Mouse (Mus musculus): ENCODE measurements around the gene Epb41l4b. TPM values are rescaled to one million over a fixed set of nuclear protein-coding genes. Genes with fewer than 3 reads are reported as not detected.

Epb41l4b gene
- polyA plus RNA-seq, 1 experiment, result 3.5 TPM

GRCm38 (mm10) chr4:57175329-57175728, 32.1 kb upstream of the Epb41l4b start:
- no peak overlapping the region for H3K4me3 ChIP-seq (replicated peaks; ENCODE audit: control insufficient read depth, low read depth, low read length)
- WGBS, result 82% methylated on average over 10 of the region's 10 CpGs
- H3K4me1 ChIP-seq (ENCODE audit: control insufficient read depth, insufficient read depth, low read length), result no peaks in the 10 kb centered on the region
- no peak for TF ChIP-seq CTCF (IDR thresholded peaks at IDR 0.05; ENCODE audit: control insufficient read depth, insufficient read depth, low read length)
- no peak for TF ChIP-seq POLR2A (IDR thresholded peaks at IDR 0.05; ENCODE audit: borderline replicate concordance, control insufficient read depth, low read depth, low read length)
- no peak overlapping the region for H3K27ac ChIP-seq (ENCODE audit: control insufficient read depth, insufficient read depth, low read depth, low read length, poor library complexity)

GRCm38 (mm10) chr4:57172861-57173260, 29.6 kb upstream of the Epb41l4b start:
- no peak overlapping the region for H3K4me3 ChIP-seq (replicated peaks; ENCODE audit: control insufficient read depth, low read depth, low read length)
- TF ChIP-seq POLR2A (IDR thresholded peaks at IDR 0.05; ENCODE audit: borderline replicate concordance, control insufficient read depth, low read depth, low read length) (no peak), CTCF (IDR thresholded peaks at IDR 0.05; ENCODE audit: control insufficient read depth, insufficient read depth, low read length) (no peak)
- 31% methylated on average over 8 of the region's 8 CpGs for WGBS
- no peaks in the 10 kb centered on the region for H3K4me1 ChIP-seq (ENCODE audit: control insufficient read depth, insufficient read depth, low read length)
- no peak overlapping the region for H3K27ac ChIP-seq (ENCODE audit: control insufficient read depth, insufficient read depth, low read depth, low read length, poor library complexity)

- TF ChIP-seq CTCF (IDR thresholded peaks at IDR 0.05; ENCODE audit: control insufficient read depth, insufficient read depth, low read length), result no peak
- Histone ChIP-seq H3K4me1 (ENCODE audit: control insufficient read depth, insufficient read depth, low read length) (no peaks in the 10 kb centered on the region), H3K27ac (ENCODE audit: control insufficient read depth, insufficient read depth, low read depth, low read length, poor library complexity) (no peak overlapping the region), H3K4me3 (replicated peaks; ENCODE audit: control insufficient read depth, low read depth, low read length) (no peak overlapping the region)
- 69% methylated on average over 5 of the region's 5 CpGs for WGBS
These were observed 28.6 kb upstream of the Epb41l4b start for GRCm38 (mm10) chr4:57171817-57172216.

- no peaks in the 10 kb centered on the region for H3K4me1 ChIP-seq (ENCODE audit: control insufficient read depth, insufficient read depth, low read length)
- WGBS, result 77% methylated on average over 3 of the region's 3 CpGs
- H3K4me3 ChIP-seq (replicated peaks; ENCODE audit: control insufficient read depth, low read depth, low read length), result no peak overlapping the region
- TF ChIP-seq CTCF (IDR thresholded peaks at IDR 0.05; ENCODE audit: control insufficient read depth, insufficient read depth, low read length) (no peak), POLR2A (IDR thresholded peaks at IDR 0.05; ENCODE audit: borderline replicate concordance, control insufficient read depth, low read depth, low read length) (no peak)
- no peak overlapping the region for H3K27ac ChIP-seq (ENCODE audit: control insufficient read depth, insufficient read depth, low read depth, low read length, poor library complexity)
These were observed 25.4 kb upstream of the Epb41l4b start for GRCm38 (mm10) chr4:57168680-57169079.

GRCm38 (mm10) chr4:57168277-57168676, 25.0 kb upstream of the Epb41l4b start:
- no peak overlapping the region for H3K27ac ChIP-seq (ENCODE audit: control insufficient read depth, insufficient read depth, low read depth, low read length, poor library complexity)
- TF ChIP-seq CTCF (IDR thresholded peaks at IDR 0.05; ENCODE audit: control insufficient read depth, insufficient read depth, low read length), result no peak
- no peak for TF ChIP-seq POLR2A (IDR thresholded peaks at IDR 0.05; ENCODE audit: borderline replicate concordance, control insufficient read depth, low read depth, low read length)
- no peaks in the 10 kb centered on the region for H3K4me1 ChIP-seq (ENCODE audit: control insufficient read depth, insufficient read depth, low read length)
- no peak overlapping the region for H3K4me3 ChIP-seq (replicated peaks; ENCODE audit: control insufficient read depth, low read depth, low read length)
- WGBS, result 48% methylated on average over 1 of the region's 1 CpGs

- H3K4me3 ChIP-seq (replicated peaks; ENCODE audit: control insufficient read depth, low read depth, low read length), result no peak overlapping the region
- TF ChIP-seq CTCF (IDR thresholded peaks at IDR 0.05; ENCODE audit: control insufficient read depth, insufficient read depth, low read length), result no peak
- TF ChIP-seq POLR2A (IDR thresholded peaks at IDR 0.05; ENCODE audit: borderline replicate concordance, control insufficient read depth, low read depth, low read length), result no peak
These were observed 24.0 kb upstream of the Epb41l4b start for GRCm38 (mm10) chr4:57166922-57167870.

GRCm38 (mm10) chr4:57165654-57166053, 22.4 kb upstream of the Epb41l4b start:
- no peak for TF ChIP-seq CTCF (IDR thresholded peaks at IDR 0.05; ENCODE audit: control insufficient read depth, insufficient read depth, low read length)
- TF ChIP-seq POLR2A (IDR thresholded peaks at IDR 0.05; ENCODE audit: borderline replicate concordance, control insufficient read depth, low read depth, low read length), result no peak
- Histone ChIP-seq H3K27ac (ENCODE audit: control insufficient read depth, insufficient read depth, low read depth, low read length, poor library complexity) (no peak overlapping the region), H3K4me1 (ENCODE audit: control insufficient read depth, insufficient read depth, low read length) (no peaks in the 10 kb centered on the region), H3K4me3 (replicated peaks; ENCODE audit: control insufficient read depth, low read depth, low read length) (no peak overlapping the region)
- WGBS, result 52% methylated on average over 3 of the region's 3 CpGs

More at GRCm38 (mm10) chr4:57166922-57167870, 24.0 kb upstream of the Epb41l4b start:
- 44% methylated on average over 12 of the region's 12 CpGs for WGBS
- Histone ChIP-seq H3K4me1 (ENCODE audit: control insufficient read depth, insufficient read depth, low read length) (no peaks in the 10 kb centered on the region), H3K27ac (ENCODE audit: control insufficient read depth, insufficient read depth, low read depth, low read length, poor library complexity) (no peak overlapping the region)

GRCm38 (mm10) chr4:57164578-57165210, 21.5 kb upstream of the Epb41l4b start:
- TF ChIP-seq CTCF (IDR thresholded peaks at IDR 0.05; ENCODE audit: control insufficient read depth, insufficient read depth, low read length) (no peak), POLR2A (IDR thresholded peaks at IDR 0.05; ENCODE audit: borderline replicate concordance, control insufficient read depth, low read depth, low read length) (no peak)
- Histone ChIP-seq H3K4me3 (replicated peaks; ENCODE audit: control insufficient read depth, low read depth, low read length) (no peak overlapping the region), H3K27ac (ENCODE audit: control insufficient read depth, insufficient read depth, low read depth, low read length, poor library complexity) (no peak overlapping the region), H3K4me1 (ENCODE audit: control insufficient read depth, insufficient read depth, low read length) (no peaks in the 10 kb centered on the region)
- WGBS, result 88% methylated on average over 9 of the region's 9 CpGs

All from bone marrow, adult 2 months (tissue).